Mouse (Mus musculus) T-helper 17 cell (primary cell): Measurements from ENCODE around the gene Peak1.

Source experiments
- in situ Hi-C, 2 experiments: fragments of 300-600 bp; cut with MboI, MseI; formaldehyde crosslinking; loops; 1 replicate in 1 of 2; 2 replicates in 1 of 2; pipeline ENCODE4 v1.15.1; 2025; ENCODE audit warnings: high pct_unique_total_duplicates in 2 of 2

Peak1 gene

GRCm38 (mm10) chr9:56151745-56152481 lies 266.0 kb downstream of the Peak1 start:
- in situ Hi-C loops: no loop called here
